Mouse (Mus musculus): Measurements from ENCODE around the gene Gm3646. TPM values are rescaled to one million over a fixed set of nuclear protein-coding genes. Genes with fewer than 3 reads are reported as not detected.

Gm3646 gene
- total and polyA plus RNA-seq, 2 experiments from 2014 or later, result not detected

DNA sequence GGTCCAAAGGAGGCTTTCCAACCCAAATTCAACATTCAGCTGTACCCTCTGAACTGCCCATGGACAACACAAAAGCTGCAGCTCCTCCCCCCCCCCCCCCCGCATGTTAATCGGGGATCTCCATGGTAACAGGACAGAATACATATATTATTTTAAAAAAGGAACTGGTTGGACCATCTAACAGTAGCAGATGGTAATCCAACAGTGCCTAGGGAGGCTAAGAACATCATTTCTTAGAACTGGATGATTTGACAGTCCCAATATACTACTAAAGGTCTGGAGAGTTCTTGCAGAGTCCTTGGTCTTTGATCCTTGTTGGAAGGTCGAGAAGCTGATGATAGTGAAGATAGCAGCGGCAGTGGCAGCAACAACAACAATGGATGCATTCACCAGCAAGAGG, 19.1 kb upstream of the Gm3646 start:
- WGBS, result 34% methylated on average over 4 of the region's 4 CpGs
- Histone ChIP-seq H3K4me3 (ENCODE audit: low read length) (no peak overlapping the region), H3K36me3 (ENCODE audit: insufficient read depth, low read length) (no peaks in the 10 kb centered on the region), H3K27me3 (ENCODE audit: insufficient read depth, low read length) (no peaks in the 10 kb centered on the region), H3K4me2 (ENCODE audit: low read depth, low read length) (no peak overlapping the region), H3K9me3 (ENCODE audit: low read length) (no peaks in the 10 kb centered on the region), H3K27ac (no peak overlapping the region), H3K9ac (replicated peaks; ENCODE audit: low read length) (no peak overlapping the region), H3K4me1 (ENCODE audit: insufficient read depth, low read length) (no peaks in the 10 kb centered on the region)
- no peak for TF ChIP-seq CTCF (IDR thresholded peaks at IDR 0.05; ENCODE audit: low read depth)
- DNase-seq (ENCODE audit: low spot score) (no peak), ATAC-seq (no peak)

DNA sequence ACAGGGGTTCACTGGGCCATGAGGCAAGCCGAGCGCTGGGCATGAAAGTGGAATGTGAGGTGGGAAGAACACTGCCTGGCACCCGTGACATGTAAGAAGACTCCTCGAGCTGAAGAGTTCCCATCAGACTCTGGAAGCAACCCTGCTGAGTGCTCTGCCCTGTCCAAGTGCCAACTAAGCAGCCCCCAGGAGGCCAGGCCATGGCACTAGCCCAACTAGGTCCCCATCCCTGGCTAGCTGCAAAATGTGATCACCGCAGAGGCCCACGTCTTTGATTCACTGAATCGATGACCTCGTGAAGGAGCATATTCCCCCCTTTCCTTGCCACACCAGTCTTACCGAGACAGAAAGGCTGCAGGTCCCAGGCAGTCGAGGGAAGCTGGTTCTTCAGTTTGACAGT, 14.5 kb upstream of the Gm3646 start:
- Histone ChIP-seq H3K27me3 (ENCODE audit: insufficient read depth, low read length) (no peaks in the 10 kb centered on the region), H3K4me2 (ENCODE audit: low read depth, low read length) (no peak overlapping the region), H3K36me3 (ENCODE audit: insufficient read depth, low read length) (no peaks in the 10 kb centered on the region), H3K4me3 (ENCODE audit: low read length) (no peak overlapping the region), H3K4me1 (ENCODE audit: insufficient read depth, low read length) (no peaks in the 10 kb centered on the region), H3K27ac (no peak overlapping the region), H3K9ac (replicated peaks; ENCODE audit: low read length) (no peak overlapping the region), H3K9me3 (ENCODE audit: low read length) (no peaks in the 10 kb centered on the region)
- WGBS, result 54% methylated on average over 10 of the region's 10 CpGs
- TF ChIP-seq CTCF (IDR thresholded peaks at IDR 0.05; ENCODE audit: low read depth), result no peak
- no peak for DNase-seq (ENCODE audit: low spot score)
- no peak for ATAC-seq

DNA sequence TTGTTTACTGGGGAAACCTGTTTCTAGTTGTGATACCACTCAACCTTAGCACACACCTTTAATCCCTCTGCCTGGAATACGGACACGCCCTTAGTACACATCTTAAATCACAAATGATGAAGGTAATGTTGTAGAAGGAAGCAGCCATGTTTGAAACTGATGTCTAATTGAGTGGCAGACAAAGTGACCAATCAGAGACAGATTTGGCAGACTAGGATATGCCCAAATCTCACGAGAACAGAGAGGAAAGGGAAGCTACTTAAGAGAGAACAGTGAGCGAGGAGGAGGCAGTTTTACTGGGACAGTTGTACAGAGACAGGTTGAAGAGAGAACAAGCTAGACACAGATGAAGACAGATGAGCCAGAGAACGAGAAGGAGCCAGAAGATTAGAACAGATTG, 10.6 kb upstream of the Gm3646 start:
- Histone ChIP-seq H3K9me3 (ENCODE audit: low read length) (no peaks in the 10 kb centered on the region), H3K27me3 (ENCODE audit: insufficient read depth, low read length) (no peaks in the 10 kb centered on the region), H3K36me3 (ENCODE audit: insufficient read depth, low read length) (no peaks in the 10 kb centered on the region), H3K4me2 (ENCODE audit: low read depth, low read length) (no peak overlapping the region), H3K4me3 (ENCODE audit: low read length) (no peak overlapping the region), H3K4me1 (ENCODE audit: insufficient read depth, low read length) (no peaks in the 10 kb centered on the region), H3K27ac (no peak overlapping the region), H3K9ac (replicated peaks; ENCODE audit: low read length) (no peak overlapping the region)
- ATAC-seq (no peak), DNase-seq (ENCODE audit: low spot score) (no peak)
- TF ChIP-seq CTCF (IDR thresholded peaks at IDR 0.05; ENCODE audit: low read depth), result no peak
- WGBS, result 91% methylated on average over 5 of the region's 5 CpGs

DNA sequence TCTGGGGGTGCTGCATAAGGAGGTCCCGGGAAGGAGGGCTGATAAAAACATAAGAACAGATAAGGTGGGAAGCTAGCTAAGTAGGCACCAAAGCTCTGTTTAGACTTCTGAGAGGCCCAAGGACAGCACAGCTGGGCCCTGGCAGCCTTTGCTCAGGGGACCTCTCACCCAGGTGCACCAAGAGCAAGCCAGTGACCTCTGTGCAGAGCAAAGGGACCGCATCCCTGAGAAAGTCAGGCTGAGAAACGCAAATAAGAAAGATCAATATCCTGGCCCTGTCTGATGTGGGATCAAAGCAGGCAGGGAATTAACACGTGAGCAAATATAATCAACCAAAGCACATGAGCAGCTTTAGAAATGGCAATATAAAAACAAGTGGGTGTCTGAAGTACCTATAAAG, 7.9 kb upstream of the Gm3646 start:
- Histone ChIP-seq H3K4me3 (ENCODE audit: low read length) (no peak overlapping the region), H3K9me3 (ENCODE audit: low read length) (no peaks in the 10 kb centered on the region), H3K9ac (replicated peaks; ENCODE audit: low read length) (no peak overlapping the region), H3K27ac (no peak overlapping the region), H3K27me3 (ENCODE audit: insufficient read depth, low read length) (no peaks in the 10 kb centered on the region), H3K4me1 (ENCODE audit: insufficient read depth, low read length) (no peaks in the 10 kb centered on the region), H3K36me3 (ENCODE audit: insufficient read depth, low read length) (no peaks in the 10 kb centered on the region), H3K4me2 (ENCODE audit: low read depth, low read length) (no peak overlapping the region)
- DNase-seq (ENCODE audit: low spot score) (no peak), ATAC-seq (no peak)
- 82% methylated on average over 4 of the region's 4 CpGs for WGBS
- TF ChIP-seq CTCF (IDR thresholded peaks at IDR 0.05; ENCODE audit: low read depth), result no peak

DNA sequence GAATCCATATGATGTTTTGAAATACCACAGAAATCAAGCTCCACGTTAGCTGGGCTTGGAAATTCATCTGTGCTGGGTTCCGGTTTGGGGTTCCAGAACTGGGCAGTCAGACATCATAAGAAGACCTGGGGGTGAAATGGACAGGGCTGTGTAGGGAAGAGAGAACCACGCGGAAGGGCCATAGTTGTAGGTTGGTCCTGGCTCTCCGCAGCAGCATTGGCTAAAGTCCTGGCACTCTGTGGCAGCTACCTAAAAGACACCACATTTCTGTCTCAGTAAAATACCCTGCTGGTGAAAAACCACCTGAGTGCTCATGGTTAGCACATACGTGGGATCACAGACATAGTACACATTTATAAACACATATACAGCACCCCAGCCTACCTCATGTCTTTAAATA, 343 bp downstream of the Gm3646 start:
- H3K36me3 ChIP-seq (ENCODE audit: insufficient read depth, low read length), result no peaks in the 10 kb centered on the region
- H3K4me3 ChIP-seq (ENCODE audit: low read length), result no peak overlapping the region
- ATAC-seq, result no peak
- no peak overlapping the region for H3K27ac ChIP-seq
- 87% methylated on average over 6 of the region's 6 CpGs for WGBS
- H3K27me3 ChIP-seq (ENCODE audit: insufficient read depth, low read length), result no peaks in the 10 kb centered on the region
- H3K9ac ChIP-seq (replicated peaks; ENCODE audit: low read length), result no peak overlapping the region
- H3K9me3 ChIP-seq (ENCODE audit: low read length), result no peaks in the 10 kb centered on the region
- TF ChIP-seq CTCF (IDR thresholded peaks at IDR 0.05; ENCODE audit: low read depth), result no peak
- H3K4me2 ChIP-seq (ENCODE audit: low read depth, low read length), result no peak overlapping the region
- peaks cover 10% of the 10 kb centered on the region for H3K4me1 ChIP-seq (ENCODE audit: insufficient read depth, low read length)
- DNase-seq (ENCODE audit: low spot score), result no peak

DNA sequence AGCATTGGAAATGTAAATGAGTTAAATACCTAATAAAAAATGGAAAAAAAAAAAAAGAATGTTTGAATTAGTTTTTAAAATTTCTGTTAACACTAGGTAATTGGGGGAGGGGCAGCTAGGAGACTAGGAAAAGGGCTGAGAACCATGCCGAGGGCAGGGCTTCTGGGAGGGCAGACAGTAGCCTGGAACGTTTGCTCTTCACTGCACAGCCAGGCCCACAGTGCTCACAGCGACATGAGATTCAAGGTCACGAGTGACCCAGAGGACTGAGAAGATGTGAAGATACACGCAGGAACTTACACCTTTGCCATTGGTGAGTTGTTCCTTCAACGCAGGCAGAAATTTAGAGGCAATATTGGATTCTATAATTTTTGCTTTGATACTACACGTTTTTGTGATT, 2.2 kb downstream of the Gm3646 start:
- WGBS, result 84% methylated on average over 7 of the region's 7 CpGs
- H3K27ac ChIP-seq, result no peak overlapping the region
- DNase-seq (ENCODE audit: low spot score), result no peak
- no peak overlapping the region for H3K4me3 ChIP-seq (ENCODE audit: low read length)
- H3K27me3 ChIP-seq (ENCODE audit: insufficient read depth, low read length), result no peaks in the 10 kb centered on the region
- H3K9ac ChIP-seq (replicated peaks; ENCODE audit: low read length), result no peak overlapping the region
- no peaks in the 10 kb centered on the region for H3K36me3 ChIP-seq (ENCODE audit: insufficient read depth, low read length)
- no peaks in the 10 kb centered on the region for H3K9me3 ChIP-seq (ENCODE audit: low read length)
- TF ChIP-seq CTCF (IDR thresholded peaks at IDR 0.05; ENCODE audit: low read depth), result no peak
- H3K4me2 ChIP-seq (ENCODE audit: low read depth, low read length), result no peak overlapping the region
- peaks cover 10% of the 10 kb centered on the region for H3K4me1 ChIP-seq (ENCODE audit: insufficient read depth, low read length)
- no peak for ATAC-seq

DNA sequence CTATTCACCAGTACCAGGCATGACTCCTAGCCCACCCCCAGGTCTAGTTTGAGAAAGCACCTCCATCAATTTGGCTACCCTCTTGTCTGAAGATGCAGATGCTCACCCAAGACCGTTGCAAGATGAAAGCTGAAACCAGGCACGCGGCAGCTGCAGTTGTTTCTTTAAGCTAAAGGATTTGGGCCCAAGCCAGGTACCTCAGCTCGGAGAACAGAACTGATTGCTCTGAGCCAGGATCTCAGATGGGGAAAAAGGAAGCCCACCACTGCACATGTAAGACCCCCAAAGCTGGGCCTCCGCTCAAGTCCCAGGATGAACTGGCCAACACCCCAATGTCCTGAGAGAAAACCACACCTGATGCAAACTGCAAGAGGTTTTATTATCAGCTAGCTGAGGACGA, 7.6 kb downstream of the Gm3646 start:
- Histone ChIP-seq H3K4me3 (ENCODE audit: low read length) (no peak overlapping the region), H3K27ac (no peak overlapping the region), H3K9me3 (ENCODE audit: low read length) (no peaks in the 10 kb centered on the region), H3K4me2 (ENCODE audit: low read depth, low read length) (no peak overlapping the region), H3K9ac (replicated peaks; ENCODE audit: low read length) (no peak overlapping the region), H3K4me1 (ENCODE audit: insufficient read depth, low read length) (no peaks in the 10 kb centered on the region), H3K27me3 (ENCODE audit: insufficient read depth, low read length) (no peaks in the 10 kb centered on the region), H3K36me3 (ENCODE audit: insufficient read depth, low read length) (no peaks in the 10 kb centered on the region)
- no peak for TF ChIP-seq CTCF (IDR thresholded peaks at IDR 0.05; ENCODE audit: low read depth)
- DNase-seq (ENCODE audit: low spot score) (no peak), ATAC-seq (no peak)
- WGBS, result 78% methylated on average over 6 of the region's 6 CpGs
